Mouse (Mus musculus) stomach, embryonic 16.5 days (tissue): ENCODE measurements around the gene Idh2. TPM values are rescaled to one million over a fixed set of nuclear protein-coding genes. Genes with fewer than 3 reads are reported as not detected.

Source experiments
- ATAC-seq: fragments of 200-750 bp; cut with Nextera tagmentation; 2 replicates; pipeline ENCODE4 v1.8.0; 2017; ENCODE audit warnings: moderate number of reproducible peaks, moderate TSS enrichment; ENCODE audit not compliant: insufficient read depth, low FRiP score
- H3K27ac ChIP-seq: fragments of 300-500 bp; sonication (generic); 2 replicates; pipeline ENCODE4 v1.5.1; 2014; ENCODE audit warnings: low read length
- H3K27me3 ChIP-seq: fragments of 300-500 bp; sonication (generic); 2 replicates; pipeline ENCODE4 v1.6.1; 2014; ENCODE audit warnings: low read length, control low read depth, mixed read lengths; ENCODE audit not compliant: control insufficient read depth, insufficient read depth
- H3K36me3 ChIP-seq: fragments of 300-500 bp; sonication (generic); 2 replicates; pipeline ENCODE4 v1.6.1; 2014; ENCODE audit warnings: low read length; ENCODE audit not compliant: control insufficient read depth, insufficient read depth
- H3K4me1 ChIP-seq: fragments of 300-500 bp; sonication (generic); 2 replicates; pipeline ENCODE4 v1.6.1; 2014; ENCODE audit warnings: low read length, control low read depth, mixed read lengths; ENCODE audit not compliant: control insufficient read depth, insufficient read depth
- H3K4me2 ChIP-seq: fragments of 300-500 bp; sonication (generic); 2 replicates; pipeline ENCODE4 v1.6.1; 2014; ENCODE audit warnings: low read depth, low read length, mixed read lengths
- H3K4me3 ChIP-seq: fragments of 300-500 bp; sonication (generic); replicated peaks from 2 replicates; pipeline ENCODE4 v1.5.1; 2014; ENCODE audit warnings: mild to moderate bottlenecking, low read length
- H3K9ac ChIP-seq: fragments of 300-500 bp; sonication (generic); 2 replicates; pipeline ENCODE4 v1.6.1; 2014; ENCODE audit warnings: low read length
- H3K9me3 ChIP-seq: fragments of 300-500 bp; sonication (generic); replicated peaks from 2 replicates; pipeline ENCODE4 v1.6.1; 2016; ENCODE audit warnings: low read length, control low read depth; ENCODE audit not compliant: control insufficient read depth
- WGBS: fragments of 180-500 bp; shearing (Covaris S2); extraction: QIAGEN DNeasy Blood & Tissue Kit; methylation state at CpG from one replicate; pipeline ENCODE4 v1.1.7; 2014; 5-methylcytosine and 5-hydroxymethylcytosine counted together
- polyA plus RNA-seq: library from polyadenylated mRNA; unstranded; fragments of >200 nt; fragmentation: Nextera tagmentation; extraction: Ambion mirVana; gene quantifications from 2 replicates; pipeline ENCODE4 v1.2.1, GENCODE M21; 2015

Gene Idh2
- polyA plus RNA-seq, 1 experiment from 2014 or later = 606 TPM

- no peak overlapping the region for H3K4me2 ChIP-seq
- H3K4me1 ChIP-seq = peaks cover 16% of the 10 kb centered on the region
- no peaks in the 10 kb centered on the region for H3K36me3 ChIP-seq
- H3K27me3 ChIP-seq = no peaks in the 10 kb centered on the region
- ATAC-seq = peak; percentile 65
- H3K27ac ChIP-seq = peak overlapping the region; percentile 64
- H3K9ac ChIP-seq = no peak overlapping the region
- H3K9me3 ChIP-seq = no peaks in the 10 kb centered on the region
- WGBS = 38% methylated on average over 12 of the region's 12 CpGs
- no peak overlapping the region for H3K4me3 ChIP-seq
These were observed 15.3 kb upstream of the Idh2 start for GRCm38 (mm10) chr7:80130344-80131055.

- peak; percentile 65; the same call in 1 of the 2 replicates for ATAC-seq
- H3K27ac ChIP-seq = peak overlapping the region; percentile 64; the same call in 1 of the 2 replicates
- no peaks in the 10 kb centered on the region for H3K27me3 ChIP-seq
- no peak overlapping the region for H3K4me2 ChIP-seq
- no peak overlapping the region for H3K4me3 ChIP-seq
- no peaks in the 10 kb centered on the region for H3K36me3 ChIP-seq
- H3K9me3 ChIP-seq = no peaks in the 10 kb centered on the region
- H3K4me1 ChIP-seq = peaks cover 7% of the 10 kb centered on the region
- no peak overlapping the region for H3K9ac ChIP-seq
- WGBS = 45% methylated on average over 4 of the region's 4 CpGs
These were observed 14.1 kb upstream of the Idh2 start for GRCm38 (mm10) chr7:80129278-80129677.

- no peak for ATAC-seq
- H3K4me3 ChIP-seq = no peak overlapping the region
- H3K9ac ChIP-seq = no peak overlapping the region
- H3K36me3 ChIP-seq = no peaks in the 10 kb centered on the region
- peaks cover 15% of the 10 kb centered on the region for H3K4me1 ChIP-seq
- no peak overlapping the region for H3K4me2 ChIP-seq
- WGBS = 87% methylated on average over 2 of the region's 2 CpGs
- H3K9me3 ChIP-seq = no peaks in the 10 kb centered on the region
- no peak overlapping the region for H3K27ac ChIP-seq
- H3K27me3 ChIP-seq = no peaks in the 10 kb centered on the region
These were observed 8.5 kb upstream of the Idh2 start for GRCm38 (mm10) chr7:80123672-80124071.

- Histone ChIP-seq H3K36me3 (no peaks in the 10 kb centered on the region), H3K9ac (no peak overlapping the region), H3K27me3 (no peaks in the 10 kb centered on the region), H3K4me3 (no peak overlapping the region), H3K4me1 (peaks cover 15% of the 10 kb centered on the region), H3K4me2 (no peak overlapping the region), H3K27ac (no peak overlapping the region), H3K9me3 (no peaks in the 10 kb centered on the region)
- no peak for ATAC-seq
- whole genome bisulfite sequencing = 40% methylated on average over 4 of the region's 4 CpGs
These were observed 7.9 kb upstream of the Idh2 start for GRCm38 (mm10) chr7:80123115-80123514.

GRCm38 (mm10) chr7:80121083-80121482 is 5.9 kb upstream of the Idh2 start:
- H3K36me3 ChIP-seq = no peaks in the 10 kb centered on the region
- peak overlapping the region; percentile 42 for H3K27ac ChIP-seq
- H3K4me2 ChIP-seq = no peak overlapping the region
- H3K4me1 ChIP-seq = peaks cover 15% of the 10 kb centered on the region
- no peaks in the 10 kb centered on the region for H3K9me3 ChIP-seq
- ATAC-seq = peak; percentile 79; the same call in 1 of the 2 replicates
- H3K4me3 ChIP-seq = no peak overlapping the region
- H3K9ac ChIP-seq = no peak overlapping the region
- WGBS = 41% methylated on average over 5 of the region's 5 CpGs
- H3K27me3 ChIP-seq = no peaks in the 10 kb centered on the region

GRCm38 (mm10) chr7:80119198-80119597 is 4.0 kb upstream of the Idh2 start:
- no peaks in the 10 kb centered on the region for H3K36me3 ChIP-seq
- ATAC-seq = no peak
- H3K9ac ChIP-seq = no peak overlapping the region
- WGBS = 68% methylated on average over 4 of the region's 4 CpGs
- H3K4me1 ChIP-seq = peaks cover 19% of the 10 kb centered on the region
- no peak overlapping the region for H3K4me2 ChIP-seq
- no peaks in the 10 kb centered on the region for H3K9me3 ChIP-seq
- no peak overlapping the region for H3K4me3 ChIP-seq
- H3K27me3 ChIP-seq = no peaks in the 10 kb centered on the region
- H3K27ac ChIP-seq = no peak overlapping the region

- H3K4me2 ChIP-seq = peak overlapping the region; percentile 96
- H3K9me3 ChIP-seq = no peaks in the 10 kb centered on the region
- WGBS = 71% methylated on average over 2 of the region's 2 CpGs
- no peak for ATAC-seq
- no peak overlapping the region; the same call in 1 of the 2 replicates for H3K4me3 ChIP-seq
- H3K27me3 ChIP-seq = no peaks in the 10 kb centered on the region
- H3K4me1 ChIP-seq = peaks cover 30% of the 10 kb centered on the region
- peak overlapping the region; percentile 99; the same call in 1 of the 2 replicates for H3K27ac ChIP-seq
- no peaks in the 10 kb centered on the region for H3K36me3 ChIP-seq
- peak overlapping the region; percentile 89 for H3K9ac ChIP-seq
These were observed 966 bp upstream of the Idh2 start for GRCm38 (mm10) chr7:80116158-80116557.

GRCm38 (mm10) chr7:80114451-80115223 is 555 bp downstream of the Idh2 start:
- peak; percentile 80 for ATAC-seq
- H3K4me1 ChIP-seq = peaks cover 31% of the 10 kb centered on the region
- no peaks in the 10 kb centered on the region; the same call in 1 of the 2 replicates for H3K36me3 ChIP-seq
- peak overlapping the region; percentile 99 for H3K27ac ChIP-seq
- H3K4me2 ChIP-seq = peak overlapping the region; percentile 96
- H3K27me3 ChIP-seq = no peaks in the 10 kb centered on the region
- peak overlapping the region; percentile 89 for H3K9ac ChIP-seq
- peak overlapping the region; percentile 81 for H3K4me3 ChIP-seq
- no peaks in the 10 kb centered on the region for H3K9me3 ChIP-seq
- WGBS = under 1% methylated on average over 52 of the region's 52 CpGs

- WGBS = 8% methylated on average over 10 of the region's 10 CpGs
- Histone ChIP-seq H3K27me3 (no peaks in the 10 kb centered on the region), H3K9me3 (no peaks in the 10 kb centered on the region), H3K36me3 (no peaks in the 10 kb centered on the region; the same call in 1 of the 2 replicates), H3K9ac (peak overlapping the region; percentile 89), H3K4me1 (peaks cover 31% of the 10 kb centered on the region), H3K4me3 (peak overlapping the region; percentile 81), H3K27ac (peak overlapping the region; percentile 99), H3K4me2 (peak overlapping the region; percentile 96)
- ATAC-seq = no peak
These were observed 1.2 kb downstream of the Idh2 start for GRCm38 (mm10) chr7:80113989-80114388.
